1 mouse cellular context compared by ENCODE assay signal in the genomic region with DNA sequence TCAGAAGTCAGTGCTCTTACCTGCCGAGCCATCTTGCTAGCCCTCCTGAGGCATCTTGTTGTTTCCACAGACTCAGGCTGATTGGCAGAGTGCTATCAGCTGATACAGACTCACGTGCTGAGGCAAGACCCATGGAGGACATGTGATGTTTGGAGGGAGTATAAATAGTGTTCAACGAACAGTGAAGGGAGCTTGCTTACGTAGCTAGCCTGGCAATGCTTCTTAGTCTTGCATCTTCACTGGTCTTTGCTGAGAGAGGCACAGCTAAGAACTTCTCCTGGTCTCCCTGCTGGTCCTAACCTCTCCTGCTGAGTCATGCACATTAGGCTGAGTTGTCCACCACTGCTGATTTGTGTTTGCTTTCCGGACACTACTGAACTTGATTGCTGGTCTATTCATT.
TF ChIP-seq lines count a peak whose summit lies in the region.

No protein-coding gene starts in this region.

TF ChIP-seq in ES-E14, 5 proteins besides CTCF, POLR2A, EP300 and RAD21:
- peak; percentile 57; the same call in 1 of the 2 replicates for TF ChIP-seq MAFK (IDR thresholded peaks at IDR 0.05; ENCODE audit: insufficient read depth, low read depth, low read length)
- TF ChIP-seq HCFC1 (IDR thresholded peaks at IDR 0.05; ENCODE audit: borderline replicate concordance, insufficient read depth, low read length), result no peak
